Comparison of ENCODE assay signal across 9 mouse cellular contexts in genomic region chr8:8984829-8985251, GRCm38 (mm10).
DNase-seq lines count a peak whose midpoint lies in the region; ATAC-seq lines count a peak whose summit lies in the region.
"Had no signal": no experiment of that assay in that cellular context is flagged by ENCODE, and none has a peak within 500 bp of the region (broad histone marks: within the 10 kb centered on the region; RNA-seq: fewer than 3 reads in every experiment).

No protein-coding gene starts in this region.

- intact Hi-C loops in left cerebral cortex, postnatal 4 days (cut with DNase I), result loop anchor here (5.0 kb wide), 1 partner anchor 308 kb away; no protein-coding TSS in a partner anchor

- H3K27me3 ChIP-seq in midbrain, embryonic 11.5 days (ENCODE audit: control insufficient read depth, insufficient read depth, low read length), result peaks cover 8% of the 10 kb centered on the region
- H3K27me3 ChIP-seq in midbrain, embryonic 10.5 days (ENCODE audit: low read depth, poor library complexity, severe bottlenecking), result peaks cover 55% of the 10 kb centered on the region
- 0 out of 2 replicates have a peak, but pooled peaks cover 5% of the 10 kb centered on the region for H3K27me3 ChIP-seq in hindbrain, embryonic 13.5 days
- H3K27me3 ChIP-seq: limb, embryonic 15.5 days had no signal

- peaks cover 10% of the 10 kb centered on the region; the same call in 1 of the 2 replicates for H3K4me1 ChIP-seq in midbrain, embryonic 11.5 days (ENCODE audit: control insufficient read depth, insufficient read depth, low read length)
- H3K4me1 ChIP-seq in midbrain, embryonic 10.5 days, result peaks cover 23% of the 10 kb centered on the region
- H3K4me1 ChIP-seq in hindbrain, embryonic 13.5 days (replicated peaks), result peaks cover 14% of the 10 kb centered on the region

- no peaks in the 10 kb centered on the region for H3K36me3 ChIP-seq in midbrain, embryonic 11.5 days (ENCODE audit: control insufficient read depth, insufficient read depth, low read length)
- no peaks in the 10 kb centered on the region for H3K36me3 ChIP-seq in midbrain, embryonic 10.5 days
- no peaks in the 10 kb centered on the region for H3K36me3 ChIP-seq in hindbrain, embryonic 13.5 days
- H3K36me3 ChIP-seq: limb, embryonic 15.5 days had no signal

- WGBS in midbrain, embryonic 11.5 days, result 33% methylated on average over 11 of the region's 11 CpGs
- WGBS in midbrain, embryonic 10.5 days, result 31% methylated on average over 11 of the region's 11 CpGs
- WGBS in hindbrain, embryonic 13.5 days, result 34% methylated on average over 11 of the region's 11 CpGs

- H3K9ac ChIP-seq in midbrain, embryonic 11.5 days (ENCODE audit: low read length), result no peak overlapping the region
- H3K9ac ChIP-seq in hindbrain, embryonic 13.5 days, result no peak overlapping the region
- H3K9ac ChIP-seq: limb, embryonic 15.5 days had no signal

- H3K27ac ChIP-seq in midbrain, embryonic 11.5 days (ENCODE audit: low read depth, low read length), result no peak overlapping the region
- no peak overlapping the region for H3K27ac ChIP-seq in midbrain, embryonic 10.5 days (replicated peaks)
- H3K27ac ChIP-seq in hindbrain, embryonic 13.5 days, result no peak overlapping the region
- H3K27ac ChIP-seq: limb, embryonic 15.5 days had no signal

- H3K4me2 ChIP-seq in midbrain, embryonic 11.5 days, result no peak overlapping the region
- peak overlapping the region; percentile 34 for H3K4me2 ChIP-seq in hindbrain, embryonic 13.5 days
- H3K4me2 ChIP-seq: limb, embryonic 15.5 days had no signal

- H3K9me3 ChIP-seq in midbrain, embryonic 11.5 days (ENCODE audit: control insufficient read depth, low read length), result no peaks in the 10 kb centered on the region; the same call in 1 of the 2 replicates
- H3K9me3 ChIP-seq in midbrain, embryonic 10.5 days (replicated peaks), result 0 out of 2 replicates have a peak, but pooled peaks cover 9% of the 10 kb centered on the region
- no peaks in the 10 kb centered on the region for H3K9me3 ChIP-seq in hindbrain, embryonic 13.5 days
- H3K9me3 ChIP-seq: limb, embryonic 15.5 days had no signal

- peak; percentile 88 for DNase-seq in midbrain, embryonic 11.5 days (ENCODE audit: low spot score, missing footprints)
- no peak for DNase-seq in midbrain, embryonic 10.5 days (ENCODE audit: low spot score)
- peak; percentile 9 for DNase-seq in embryo, embryonic 9.5 days (ENCODE audit: extremely low spot score)
- no peak for DNase-seq in cerebellum, adult 9-11 months
- DNase-seq in left cerebral cortex, postnatal 4 days, result no peak
- DNase-seq: kidney, adult 18-20 months had no signal

- peak; percentile 40; the same call in 1 of the 2 replicates for ATAC-seq in midbrain, embryonic 11.5 days (ENCODE audit: low FRiP score)
- peak; percentile 52 for ATAC-seq in hindbrain, embryonic 13.5 days (ENCODE audit: low FRiP score)
- ATAC-seq in neutrophil, adult 5-6 weeks (ENCODE audit: extremely low read depth, insufficient number of reproducible peaks, low FRiP score, poor library complexity, severe bottlenecking), result peak; percentile 14; the same call in 1 of the 2 replicates

- no peak overlapping the region for H3K4me3 ChIP-seq in midbrain, embryonic 11.5 days (ENCODE audit: low read depth, low read length)
- no peak overlapping the region for H3K4me3 ChIP-seq in midbrain, embryonic 10.5 days
- H3K4me3 ChIP-seq in hindbrain, embryonic 13.5 days, result no peak overlapping the region
- H3K4me3 ChIP-seq: limb, embryonic 15.5 days had no signal

Comparison
In these comparisons a context has a peak if more than half of its experiments do, and no peak if none do; other contexts are left out.
1. DNase-seq: peak in midbrain, embryonic 11.5 days (single experiment) and embryo, embryonic 9.5 days (single experiment); none in midbrain, embryonic 10.5 days (single experiment), cerebellum, adult 9-11 months (single experiment) and left cerebral cortex, postnatal 4 days (single experiment).
2. Peak in every context shown above with its lines, with median percentiles within 50 percentile points of each other: ATAC-seq.